Mouse (Mus musculus) neural tube, embryonic 14.5 days (tissue): ENCODE data around the gene Mapkapk2. TPM values are rescaled to one million over a fixed set of nuclear protein-coding genes. Genes with fewer than 3 reads are reported as not detected.

Experiments
- ATAC-seq: fragments of 200-750 bp; cut with Nextera tagmentation; 2 replicates; pipeline ENCODE4 v1.8.0; 2017; ENCODE audit warnings: low read depth, mild to moderate bottlenecking, moderate TSS enrichment, moderate library complexity
- H3K27ac ChIP-seq: fragments of 300-500 bp; sonication (generic); 2 replicates; pipeline ENCODE4 v1.5.1; 2014; ENCODE audit warnings: low read depth, mild to moderate bottlenecking, control low read depth, low read length, moderate library complexity, mixed read lengths
- H3K27me3 ChIP-seq: fragments of 300-500 bp; sonication (generic); 2 replicates; pipeline ENCODE4 v1.6.1; 2014; ENCODE audit warnings: low read length; ENCODE audit not compliant: control insufficient read depth, insufficient read depth
- H3K36me3 ChIP-seq: fragments of 300-500 bp; sonication (generic); 2 replicates; pipeline ENCODE4 v1.6.1; 2014; ENCODE audit warnings: low read length, mixed read lengths; ENCODE audit not compliant: control insufficient read depth, insufficient read depth
- H3K4me1 ChIP-seq: fragments of 300-500 bp; sonication (generic); 2 replicates; pipeline ENCODE4 v1.6.1; 2014; ENCODE audit warnings: low read length; ENCODE audit not compliant: control insufficient read depth, insufficient read depth
- H3K4me2 ChIP-seq: fragments of 300-500 bp; sonication (generic); 2 replicates; pipeline ENCODE4 v1.6.1; 2014; ENCODE audit warnings: mild to moderate bottlenecking, low read depth, low read length, control low read depth
- H3K4me3 ChIP-seq: fragments of 300-500 bp; sonication (generic); 2 replicates; pipeline ENCODE4 v1.5.1; 2014; ENCODE audit warnings: low read depth, low read length, control low read depth, mixed read lengths
- H3K9ac ChIP-seq: fragments of 300-500 bp; sonication (generic); replicated peaks from 2 replicates; pipeline ENCODE4 v1.6.1; 2014; ENCODE audit warnings: low read depth, mild to moderate bottlenecking, control low read depth, low read length, mixed read lengths
- H3K9me3 ChIP-seq: fragments of 300-500 bp; sonication (generic); 2 replicates; pipeline ENCODE4 v1.6.1; 2016; ENCODE audit warnings: low read length; ENCODE audit not compliant: control insufficient read depth
- WGBS: fragments of 180-500 bp; shearing (Covaris S2); extraction: QIAGEN DNeasy Blood & Tissue Kit; methylation state at CpG from one replicate; pipeline ENCODE4 v1.1.7; 2014; 5-methylcytosine and 5-hydroxymethylcytosine counted together
- polyA plus RNA-seq: library from polyadenylated mRNA; unstranded; fragments of >200 nt; fragmentation: Nextera tagmentation; extraction: Ambion mirVana; gene quantifications from 2 replicates; pipeline ENCODE4 v1.2.1, GENCODE M21; 2014

The Mapkapk2 gene
- polyA plus RNA-seq, 1 experiment from 2014 or later = 16.1 TPM

DNA sequence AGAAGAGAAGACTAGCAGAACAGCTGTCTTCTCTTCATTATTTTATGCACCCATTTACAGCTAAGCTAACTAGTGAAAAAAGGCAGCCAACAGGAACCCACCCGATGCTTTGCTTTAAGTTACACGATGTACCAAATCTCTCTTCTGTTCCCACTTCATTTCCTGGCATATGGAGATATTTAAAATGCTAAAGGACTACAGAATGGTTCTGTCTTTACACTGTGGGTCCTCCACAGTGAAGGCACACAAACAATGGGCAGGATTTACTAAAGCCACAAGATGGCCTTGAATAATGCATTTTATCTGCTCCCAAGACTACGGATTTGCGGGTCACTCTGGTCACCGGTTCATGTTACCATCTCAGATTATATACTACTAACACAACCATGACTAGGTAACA, 39.5 kb upstream of the Mapkapk2 start:
- peak overlapping the region; percentile 47 for H3K4me2 ChIP-seq
- ATAC-seq = no peak
- no peak overlapping the region for H3K27ac ChIP-seq
- H3K4me1 ChIP-seq = peaks cover 9% of the 10 kb centered on the region
- 13% methylated on average over 5 of the region's 5 CpGs for WGBS
- no peaks in the 10 kb centered on the region for H3K36me3 ChIP-seq
- peak overlapping the region; percentile 39 for H3K9ac ChIP-seq
- H3K4me3 ChIP-seq = peak overlapping the region; percentile 75
- no peaks in the 10 kb centered on the region for H3K9me3 ChIP-seq
- H3K27me3 ChIP-seq = no peaks in the 10 kb centered on the region

DNA sequence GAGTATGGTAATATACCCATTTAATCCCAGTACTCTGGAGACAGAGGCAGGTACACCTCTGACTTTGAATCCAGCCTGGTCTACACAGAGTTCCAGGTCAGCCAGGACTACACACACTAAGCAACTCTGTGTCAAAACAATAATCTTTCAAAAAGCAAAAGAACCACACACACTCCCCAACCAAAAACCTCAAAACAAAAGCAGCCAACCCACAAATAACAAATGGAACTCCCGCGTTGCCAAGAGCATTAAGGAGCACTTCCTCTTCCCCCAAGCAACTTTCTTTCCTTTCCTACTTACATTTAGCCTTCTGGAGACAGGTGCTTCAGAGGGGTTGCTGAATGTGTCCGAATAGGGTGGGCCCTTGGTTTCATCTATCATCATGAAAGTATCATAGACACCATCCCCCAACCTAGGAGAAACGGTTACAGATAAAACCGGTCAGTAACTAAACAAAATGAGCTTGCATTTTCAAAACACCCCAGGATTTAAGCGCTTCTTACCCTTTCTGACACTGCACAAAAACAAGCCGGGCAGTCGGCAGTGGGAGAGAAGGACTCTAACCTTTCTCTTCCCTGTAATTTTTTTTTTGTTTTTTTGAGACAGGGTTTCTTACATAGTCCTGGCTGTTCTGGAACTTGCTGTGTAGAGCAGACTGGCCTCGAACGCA, 38.5 kb upstream of the Mapkapk2 start:
- Histone ChIP-seq H3K27me3 (no peaks in the 10 kb centered on the region), H3K27ac (no peak overlapping the region), H3K4me1 (peaks cover 9% of the 10 kb centered on the region), H3K4me2 (peak overlapping the region; percentile 47), H3K9ac (no peak overlapping the region), H3K36me3 (no peaks in the 10 kb centered on the region), H3K4me3 (no peak overlapping the region; the same call in 1 of the 2 replicates), H3K9me3 (no peaks in the 10 kb centered on the region)
- 84% methylated on average over 10 of the region's 10 CpGs for WGBS
- ATAC-seq = no peak

DNA sequence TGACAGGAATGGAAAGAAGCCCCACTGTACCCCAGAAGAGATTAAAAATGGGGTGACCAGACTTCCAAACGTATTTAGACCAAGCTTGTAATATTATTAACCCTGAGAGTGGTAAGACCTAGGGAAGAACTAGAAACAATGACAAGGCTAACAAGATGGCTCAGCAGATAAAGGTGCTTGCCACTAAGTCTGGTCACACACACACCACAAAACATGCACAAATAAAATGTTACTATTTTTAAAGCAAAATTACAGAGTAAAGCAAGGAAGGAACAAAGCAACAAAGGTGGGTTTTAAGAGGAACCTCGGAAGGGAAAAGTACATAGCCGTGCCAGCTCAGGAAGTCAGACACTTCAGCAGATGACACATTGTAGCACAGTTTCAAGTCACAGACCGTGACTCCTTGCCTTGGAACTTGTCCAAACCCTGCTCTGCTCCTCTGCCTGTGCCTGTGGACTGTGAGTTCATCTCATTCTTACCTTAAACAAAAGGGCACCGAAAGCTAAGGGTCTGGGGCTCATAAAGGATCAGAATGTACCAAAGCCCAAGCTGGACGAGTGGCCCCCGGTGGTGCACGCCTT, 37.4 kb upstream of the Mapkapk2 start:
- Histone ChIP-seq H3K9ac (no peak overlapping the region), H3K4me3 (no peak overlapping the region; the same call in 1 of the 2 replicates), H3K9me3 (no peaks in the 10 kb centered on the region), H3K4me1 (peaks cover 9% of the 10 kb centered on the region), H3K36me3 (0 out of 2 replicates have a peak, but pooled peaks cover under 1% of the 10 kb centered on the region), H3K27me3 (no peaks in the 10 kb centered on the region), H3K27ac (no peak overlapping the region), H3K4me2 (peak overlapping the region; percentile 19)
- no peak for ATAC-seq
- WGBS = 43% methylated on average over 8 of the region's 8 CpGs

DNA sequence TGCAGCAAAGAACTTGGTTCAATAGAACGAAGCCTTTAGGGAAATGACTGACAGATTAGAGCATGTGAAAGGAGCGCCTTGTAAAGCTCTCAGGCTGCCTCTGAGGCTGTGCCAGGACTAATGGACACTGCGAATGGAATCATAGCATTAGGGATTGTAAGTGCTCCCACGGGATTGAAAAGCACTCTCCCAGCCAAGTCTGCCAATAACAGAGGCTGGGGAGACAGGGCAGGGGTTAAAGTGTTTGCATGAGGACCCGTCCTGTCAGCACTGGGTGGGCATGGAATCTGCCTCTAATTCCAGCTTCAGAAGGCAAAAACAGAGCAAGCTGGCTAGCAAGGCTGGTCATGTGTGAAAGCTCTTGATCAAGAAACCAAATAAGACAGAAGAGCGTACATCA, 36.6 kb upstream of the Mapkapk2 start:
- Histone ChIP-seq H3K27me3 (no peaks in the 10 kb centered on the region), H3K9me3 (no peaks in the 10 kb centered on the region), H3K36me3 (0 out of 2 replicates have a peak, but pooled peaks cover 9% of the 10 kb centered on the region), H3K9ac (0 out of 2 replicates have a peak overlapping the region, but pooled peaks have one; percentile 12), H3K27ac (no peak overlapping the region; the same call in 1 of the 2 replicates), H3K4me2 (0 out of 2 replicates have a peak overlapping the region, but pooled peaks have one; percentile 0), H3K4me3 (no peak overlapping the region), H3K4me1 (peaks cover 8% of the 10 kb centered on the region)
- no peak for ATAC-seq
- WGBS = 33% methylated on average over 6 of the region's 6 CpGs

GRCm38 (mm10) chr1:131125987-131126744, 28.5 kb upstream of the Mapkapk2 start:
- H3K9ac ChIP-seq = no peak overlapping the region
- 78% methylated on average over 11 of the region's 11 CpGs for WGBS
- no peak overlapping the region for H3K4me3 ChIP-seq

DNA sequence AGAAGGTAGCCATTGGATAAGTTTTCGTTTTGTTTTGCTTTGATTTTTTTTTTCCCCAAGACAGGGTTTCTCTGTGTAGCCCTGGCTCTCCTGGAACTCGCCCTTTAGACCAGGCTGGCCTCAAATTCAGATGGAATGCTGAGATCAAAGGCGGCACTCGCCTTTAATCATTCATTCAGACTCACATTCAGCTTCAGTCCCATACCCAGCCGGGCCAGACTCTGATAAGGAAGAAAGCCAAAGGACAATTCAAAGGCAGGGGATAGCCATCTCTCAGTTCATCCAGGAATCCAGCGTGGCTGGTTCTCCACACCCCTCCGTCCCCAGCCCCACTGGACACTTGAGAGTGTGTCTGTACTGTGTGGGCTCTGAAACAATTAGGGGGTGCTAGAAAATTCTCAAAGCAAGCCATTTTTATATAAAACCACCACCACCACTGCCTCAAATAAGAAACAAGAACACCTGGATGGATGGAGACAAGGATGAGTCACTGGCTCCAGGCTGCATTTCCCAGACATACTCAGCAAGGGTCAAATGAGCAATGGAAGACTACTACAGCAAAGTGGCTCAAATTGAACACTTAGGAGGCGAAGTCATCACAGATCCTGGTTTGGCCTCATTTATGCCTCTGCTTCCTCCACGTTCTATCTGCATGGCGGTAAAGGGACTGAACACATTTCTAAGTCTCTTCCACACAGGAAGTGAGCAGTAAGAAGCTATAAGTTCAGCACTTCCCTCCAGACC, 26.1 kb upstream of the Mapkapk2 start:
- no peaks in the 10 kb centered on the region for H3K27me3 ChIP-seq

More at GRCm38 (mm10) chr1:131125987-131126744, 28.5 kb upstream of the Mapkapk2 start:
- H3K9me3 ChIP-seq = no peaks in the 10 kb centered on the region
- H3K4me1 ChIP-seq = no peaks in the 10 kb centered on the region
- no peak for ATAC-seq
- no peaks in the 10 kb centered on the region for H3K27me3 ChIP-seq
- H3K4me2 ChIP-seq = no peak overlapping the region
- H3K36me3 ChIP-seq = peaks cover 24% of the 10 kb centered on the region
- no peak overlapping the region for H3K27ac ChIP-seq

DNA sequence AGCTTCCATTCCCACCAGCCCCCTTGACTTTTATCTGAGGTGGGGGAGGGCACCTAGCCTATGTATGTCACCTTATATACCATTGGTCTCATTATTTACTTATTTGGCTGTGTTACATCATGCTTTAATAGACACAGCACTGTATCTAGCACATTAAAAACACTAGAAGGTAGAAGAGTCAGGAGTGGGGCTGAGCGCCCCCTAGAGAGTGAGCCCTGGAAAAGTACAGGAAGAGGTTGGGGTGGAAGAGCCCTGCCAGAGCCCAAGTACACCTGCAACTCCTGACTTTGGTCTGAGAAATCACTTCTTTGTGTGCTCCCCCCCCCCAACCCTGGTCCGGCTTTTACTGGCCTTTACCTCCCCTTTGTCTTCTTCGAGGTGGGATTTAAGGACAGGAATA, 24.4 kb upstream of the Mapkapk2 start:
- H3K9ac ChIP-seq = no peak overlapping the region
- no peaks in the 10 kb centered on the region for H3K36me3 ChIP-seq
- no peak for ATAC-seq
- no peak overlapping the region for H3K27ac ChIP-seq
- no peak overlapping the region for H3K4me3 ChIP-seq
- H3K4me2 ChIP-seq = no peak overlapping the region
- H3K4me1 ChIP-seq = no peaks in the 10 kb centered on the region
- H3K27me3 ChIP-seq = no peaks in the 10 kb centered on the region
- H3K9me3 ChIP-seq = no peaks in the 10 kb centered on the region
- WGBS = 52% methylated on average over 3 of the region's 3 CpGs

More for the DNA sequence above, 26.1 kb upstream of the Mapkapk2 start:
- no peak overlapping the region for H3K9ac ChIP-seq
- H3K4me3 ChIP-seq = no peak overlapping the region
- no peak overlapping the region for H3K4me2 ChIP-seq
- no peaks in the 10 kb centered on the region for H3K4me1 ChIP-seq
- H3K27ac ChIP-seq = no peak overlapping the region
- WGBS = 69% methylated on average over 10 of the region's 10 CpGs
- no peak for ATAC-seq
- no peaks in the 10 kb centered on the region for H3K9me3 ChIP-seq
- H3K36me3 ChIP-seq = peaks cover 11% of the 10 kb centered on the region

DNA sequence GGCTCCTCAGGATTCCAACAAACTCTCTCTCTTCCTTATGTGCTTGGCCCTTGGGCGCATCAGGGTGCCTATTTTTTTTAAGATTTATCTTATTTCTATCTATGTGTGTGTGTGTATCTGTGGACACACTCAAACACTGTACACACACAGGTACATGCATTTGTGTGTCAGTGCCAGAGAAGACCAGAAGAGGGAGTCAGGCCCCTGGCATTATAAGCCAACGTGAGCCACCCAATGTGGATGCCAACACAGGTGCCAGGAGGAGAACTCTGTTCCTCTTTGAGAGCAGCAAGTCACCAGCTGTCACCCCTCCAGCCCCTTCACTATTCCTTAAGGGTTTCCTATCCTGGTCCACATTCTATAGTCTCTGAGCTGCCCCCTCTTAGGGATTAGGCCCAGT, 21.4 kb upstream of the Mapkapk2 start:
- H3K27me3 ChIP-seq = no peaks in the 10 kb centered on the region
- no peak overlapping the region for H3K4me2 ChIP-seq
- peaks cover 4% of the 10 kb centered on the region for H3K4me1 ChIP-seq
- H3K9ac ChIP-seq = no peak overlapping the region
- no peak for ATAC-seq
- H3K36me3 ChIP-seq = no peaks in the 10 kb centered on the region
- H3K4me3 ChIP-seq = no peak overlapping the region
- H3K27ac ChIP-seq = no peak overlapping the region
- 73% methylated on average over 2 of the region's 2 CpGs for WGBS
- H3K9me3 ChIP-seq = no peaks in the 10 kb centered on the region
